Mouse (Mus musculus): ENCODE data around the gene Pi16. TPM values are rescaled to one million over a fixed set of nuclear protein-coding genes. Genes with fewer than 3 reads are reported as not detected.
"Not testable (repeated sequence)": the region's sequence is repeated elsewhere in the genome, so short reads cannot be mapped to it uniquely, and the experiment has no call there.

Gene Pi16
- polyA plus RNA-seq, 1 experiment = 0.75 TPM

DNA sequence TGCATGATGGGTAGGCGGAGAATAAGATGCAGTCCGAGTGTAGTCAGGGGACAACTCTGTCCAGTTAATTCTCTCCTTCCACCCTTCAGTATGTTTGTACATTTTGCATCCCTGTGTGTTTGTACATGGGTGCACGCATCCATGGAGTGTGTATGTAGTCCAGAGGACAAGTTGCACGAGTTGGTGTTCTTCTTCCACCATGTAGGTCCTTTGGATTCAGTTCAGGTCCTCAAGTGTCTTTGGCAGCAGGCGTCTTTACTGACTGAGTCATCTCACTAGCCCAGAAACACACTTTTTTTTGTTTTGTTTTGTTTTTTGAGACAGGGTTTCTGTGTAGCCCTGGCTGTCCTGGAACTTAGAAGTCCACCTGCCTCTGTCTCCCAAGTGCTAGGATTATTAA lies 25.8 kb downstream of the Pi16 start:
- DNase-seq = no peak
- H3K4me1 ChIP-seq (ENCODE audit: control insufficient read depth, insufficient read depth, low read length) = peaks cover 43% of the 10 kb centered on the region
- TF ChIP-seq POLR2A (IDR thresholded peaks at IDR 0.05; ENCODE audit: borderline replicate concordance, insufficient read depth, low read length) (no peak), CTCF (IDR thresholded peaks at IDR 0.05; ENCODE audit: borderline replicate concordance, insufficient read depth, low read depth, low read length) (no peak)
- no peak overlapping the region for H3K4me3 ChIP-seq (replicated peaks; ENCODE audit: insufficient read depth, low read depth, low read length)
- H3K27ac ChIP-seq (ENCODE audit: insufficient read depth, low read length) = no peak overlapping the region
- H3K27me3 ChIP-seq (ENCODE audit: control insufficient read depth, insufficient read depth, low read length) = no peaks in the 10 kb centered on the region
- WGBS = 73% methylated on average over 5 of the region's 5 CpGs

DNA sequence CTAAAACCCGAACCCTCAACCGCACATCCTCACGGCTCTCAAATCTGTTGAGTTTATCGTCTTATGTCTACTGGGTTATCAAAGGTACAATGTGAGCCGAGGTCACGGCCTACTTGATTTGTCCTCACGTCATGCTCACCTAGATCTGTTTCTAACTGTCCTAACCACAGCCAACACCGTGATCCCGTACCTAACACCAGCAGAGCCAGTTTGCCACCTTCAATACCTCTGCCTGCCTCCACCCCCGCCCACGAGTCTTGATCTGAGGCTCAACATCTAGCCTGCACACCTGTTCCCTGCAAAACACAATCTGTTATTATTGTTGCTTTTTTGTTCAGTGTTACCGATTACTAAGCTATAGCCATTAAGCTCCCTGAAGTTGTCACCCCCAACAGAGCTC lies 27.8 kb downstream of the Pi16 start:
- Histone ChIP-seq H3K4me1 (ENCODE audit: control insufficient read depth, insufficient read depth, low read length) (peaks cover 23% of the 10 kb centered on the region), H3K27me3 (ENCODE audit: control insufficient read depth, insufficient read depth, low read length) (no peaks in the 10 kb centered on the region), H3K27ac (ENCODE audit: insufficient read depth, low read length) (no peak overlapping the region), H3K4me3 (replicated peaks; ENCODE audit: insufficient read depth, low read depth, low read length) (no peak overlapping the region)
- DNase-seq = no peak
- WGBS = 86% methylated on average over 12 of the region's 12 CpGs
- TF ChIP-seq CTCF (IDR thresholded peaks at IDR 0.05; ENCODE audit: borderline replicate concordance, insufficient read depth, low read depth, low read length) = no peak
- TF ChIP-seq POLR2A (IDR thresholded peaks at IDR 0.05; ENCODE audit: borderline replicate concordance, insufficient read depth, low read length) = no peak

DNA sequence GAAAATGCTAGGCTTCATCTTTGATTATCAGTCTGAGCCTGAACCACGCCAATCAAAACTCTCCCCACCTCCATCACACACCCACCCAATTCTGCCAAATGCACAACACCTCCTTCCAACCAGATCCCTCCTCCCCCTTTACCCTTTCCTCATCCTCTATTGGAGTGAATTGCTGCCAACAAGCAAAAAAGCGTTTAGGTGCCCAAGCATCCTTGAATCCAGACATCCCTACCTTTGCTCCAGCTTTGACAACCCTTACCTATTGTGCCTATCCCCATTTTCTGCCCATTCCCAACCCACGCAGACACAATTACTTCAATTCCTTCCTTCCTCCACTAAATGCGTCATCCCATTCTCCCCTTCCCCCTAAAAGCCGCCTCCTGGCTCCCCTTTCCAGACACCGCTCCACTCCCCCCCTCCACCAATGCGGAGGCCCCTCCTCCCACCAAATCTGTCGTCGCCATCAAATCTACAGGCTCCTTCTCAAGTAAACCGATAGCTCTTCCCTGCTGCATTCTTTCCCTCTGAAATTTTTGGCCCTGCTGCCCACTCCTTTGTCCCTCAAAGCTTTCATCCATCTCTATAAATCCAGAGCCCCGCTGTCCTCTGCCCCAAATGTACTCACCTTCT lies 29.1 kb downstream of the Pi16 start:
- Histone ChIP-seq H3K27ac (ENCODE audit: insufficient read depth, low read length) (peak overlapping the region; percentile 53), H3K4me1 (ENCODE audit: control insufficient read depth, insufficient read depth, low read length) (peaks cover 16% of the 10 kb centered on the region), H3K27me3 (ENCODE audit: control insufficient read depth, insufficient read depth, low read length) (no peaks in the 10 kb centered on the region), H3K4me3 (replicated peaks; ENCODE audit: insufficient read depth, low read depth, low read length) (peak overlapping the region; percentile 91)
- DNase-seq = peak; percentile 43 to 55
- TF ChIP-seq POLR2A (IDR thresholded peaks at IDR 0.05; ENCODE audit: borderline replicate concordance, insufficient read depth, low read length) (no peak), CTCF (IDR thresholded peaks at IDR 0.05; ENCODE audit: borderline replicate concordance, insufficient read depth, low read depth, low read length) (no peak)
- WGBS = 2% methylated on average over 11 of the region's 11 CpGs

DNA sequence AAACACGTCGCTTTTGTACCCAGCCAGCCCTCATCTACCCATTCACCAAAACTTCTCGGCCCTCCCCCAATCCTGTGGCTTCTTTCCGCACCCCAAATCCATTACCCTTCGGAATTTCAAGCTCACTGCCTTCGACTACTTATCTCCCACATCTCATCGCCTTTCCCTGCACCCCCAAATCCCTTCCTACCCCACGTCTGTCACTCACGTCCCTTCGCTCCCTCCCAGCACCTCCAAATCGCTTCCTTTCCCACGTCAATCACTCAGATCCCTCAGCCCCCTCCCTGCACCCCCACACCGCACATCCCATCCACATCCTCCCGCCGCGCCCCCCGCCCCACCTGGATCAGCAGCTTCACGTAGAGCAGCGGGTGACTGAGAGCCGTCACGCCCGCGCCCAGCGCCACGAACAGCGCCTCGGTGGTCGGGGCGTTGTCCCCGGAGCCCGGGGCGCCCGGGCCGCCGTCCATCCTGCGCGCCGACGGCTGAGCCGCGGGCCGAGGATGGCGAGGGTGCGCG lies 29.7 kb downstream of the Pi16 start:
- TF ChIP-seq CTCF (IDR thresholded peaks at IDR 0.05; ENCODE audit: borderline replicate concordance, insufficient read depth, low read depth, low read length) = no peak
- TF ChIP-seq POLR2A (IDR thresholded peaks at IDR 0.05; ENCODE audit: borderline replicate concordance, insufficient read depth, low read length) = no peak
- Histone ChIP-seq H3K27ac (ENCODE audit: insufficient read depth, low read length) (peak overlapping the region; percentile 53), H3K27me3 (ENCODE audit: control insufficient read depth, insufficient read depth, low read length) (no peaks in the 10 kb centered on the region), H3K4me3 (replicated peaks; ENCODE audit: insufficient read depth, low read depth, low read length) (peak overlapping the region; percentile 91), H3K4me1 (ENCODE audit: control insufficient read depth, insufficient read depth, low read length) (peaks cover 11% of the 10 kb centered on the region)
- under 1% methylated on average over 45 of the region's 45 CpGs for WGBS
- no peak for DNase-seq

DNA sequence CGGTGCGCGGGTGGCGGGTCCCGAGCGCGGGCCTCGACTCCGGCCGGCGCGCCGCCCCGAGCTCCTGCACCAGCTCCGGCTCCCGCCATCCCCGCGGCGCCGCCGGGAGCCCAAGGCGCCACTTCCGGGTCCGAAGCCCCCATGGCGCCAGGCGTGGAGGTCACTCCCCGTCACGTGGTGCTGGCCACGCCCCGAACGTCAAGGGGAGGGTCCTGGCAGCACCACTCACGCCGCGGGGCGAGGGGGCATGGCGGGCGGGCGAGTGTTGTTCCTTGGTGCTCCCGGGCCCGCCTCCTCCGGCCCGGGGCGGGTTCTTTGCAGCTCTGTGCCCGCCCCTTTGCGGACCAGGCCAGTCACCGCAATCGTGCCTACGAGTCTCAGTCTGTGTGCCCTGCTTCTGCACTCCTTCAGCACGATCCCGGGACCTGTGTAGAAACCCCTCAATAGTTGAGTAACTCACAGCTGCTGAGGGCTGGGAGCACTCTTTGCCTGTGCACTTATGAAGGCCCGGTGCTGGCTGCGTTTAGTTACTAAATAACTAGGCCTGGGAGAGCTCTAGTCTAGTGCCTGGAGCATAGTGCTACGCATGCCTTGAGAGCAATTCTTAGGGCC lies 30.3 kb downstream of the Pi16 start, which contains the start of gene Mtch1:
Gene Mtch1 (minus strand): TSS at position 290 of the 612 bp plus-strand sequence.
- peak; percentile 97 to 98 for DNase-seq
- under 1% methylated on average over 53 of the region's 53 CpGs for WGBS
- peaks cover 7% of the 10 kb centered on the region for H3K4me1 ChIP-seq (ENCODE audit: control insufficient read depth, insufficient read depth, low read length)
- no peaks in the 10 kb centered on the region for H3K27me3 ChIP-seq (ENCODE audit: control insufficient read depth, insufficient read depth, low read length)
- peak within 1 kb of the TSS; percentile 53 for H3K27ac ChIP-seq (ENCODE audit: insufficient read depth, low read length)
- TF ChIP-seq CTCF (IDR thresholded peaks at IDR 0.05; ENCODE audit: borderline replicate concordance, insufficient read depth, low read depth, low read length) (no peak), POLR2A (IDR thresholded peaks at IDR 0.05; ENCODE audit: borderline replicate concordance, insufficient read depth, low read length) (peak; percentile 89; the same call in 1 of the 2 replicates)
- peak within 1 kb of the TSS; percentile 91 for H3K4me3 ChIP-seq (replicated peaks; ENCODE audit: insufficient read depth, low read depth, low read length)

DNA sequence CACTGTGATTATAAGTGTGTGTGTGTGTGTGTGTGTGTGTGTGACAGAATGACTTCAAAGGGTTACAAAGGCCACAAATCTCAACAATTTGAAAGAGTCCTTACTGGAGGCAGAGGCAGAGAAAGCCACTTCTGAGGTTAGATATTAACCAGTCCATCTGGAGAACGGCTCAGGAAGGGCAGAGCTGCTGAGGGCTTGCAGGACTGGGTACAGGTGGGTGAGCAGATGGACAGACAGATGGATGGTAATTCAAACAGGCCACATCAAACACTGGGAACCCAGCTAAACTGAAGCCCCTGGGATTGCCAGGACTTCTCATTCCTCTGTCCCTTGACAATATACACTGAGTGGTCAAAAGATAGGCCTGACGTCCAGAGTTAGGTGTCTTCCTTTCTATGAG lies 31.5 kb downstream of the Pi16 start:
- TF ChIP-seq POLR2A (IDR thresholded peaks at IDR 0.05; ENCODE audit: borderline replicate concordance, insufficient read depth, low read length) (no peak), CTCF (IDR thresholded peaks at IDR 0.05; ENCODE audit: borderline replicate concordance, insufficient read depth, low read depth, low read length) (no peak)
- Histone ChIP-seq H3K4me1 (ENCODE audit: control insufficient read depth, insufficient read depth, low read length) (peaks cover 7% of the 10 kb centered on the region), H3K4me3 (replicated peaks; ENCODE audit: insufficient read depth, low read depth, low read length) (no peak overlapping the region), H3K27ac (ENCODE audit: insufficient read depth, low read length) (no peak overlapping the region), H3K27me3 (ENCODE audit: control insufficient read depth, insufficient read depth, low read length) (no peaks in the 10 kb centered on the region)
- DNase-seq = peak in 1 of 2 experiments; percentile 64
- 22% methylated on average over 2 of the region's 2 CpGs for WGBS

DNA sequence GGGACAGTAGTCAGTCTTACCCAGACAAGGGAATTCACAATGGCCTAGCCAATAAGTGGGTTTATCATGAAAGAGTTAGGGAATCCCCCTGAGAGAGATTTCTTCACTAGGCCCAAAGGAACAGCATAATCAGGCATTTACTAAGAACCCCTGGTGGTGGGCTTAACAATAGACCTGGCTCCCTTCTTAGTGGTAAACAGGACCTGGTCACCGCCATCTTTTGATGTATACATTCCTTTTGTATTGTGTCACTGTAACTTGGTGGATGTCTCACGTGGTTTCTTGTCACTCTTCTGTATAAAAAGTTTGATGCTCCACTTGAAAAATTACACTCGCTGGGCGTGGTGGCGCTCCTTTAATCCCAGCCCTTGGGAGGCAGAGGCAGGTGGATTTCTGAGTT lies 33.6 kb downstream of the Pi16 start:
- H3K27me3 ChIP-seq (ENCODE audit: control insufficient read depth, insufficient read depth, low read length); H3K27ac ChIP-seq (ENCODE audit: insufficient read depth, low read length); H3K4me3 ChIP-seq (replicated peaks; ENCODE audit: insufficient read depth, low read depth, low read length); DNase-seq; H3K4me1 ChIP-seq (ENCODE audit: control insufficient read depth, insufficient read depth, low read length): not testable (repeated sequence)
- WGBS = 77% methylated on average over 5 of the region's 5 CpGs

DNA sequence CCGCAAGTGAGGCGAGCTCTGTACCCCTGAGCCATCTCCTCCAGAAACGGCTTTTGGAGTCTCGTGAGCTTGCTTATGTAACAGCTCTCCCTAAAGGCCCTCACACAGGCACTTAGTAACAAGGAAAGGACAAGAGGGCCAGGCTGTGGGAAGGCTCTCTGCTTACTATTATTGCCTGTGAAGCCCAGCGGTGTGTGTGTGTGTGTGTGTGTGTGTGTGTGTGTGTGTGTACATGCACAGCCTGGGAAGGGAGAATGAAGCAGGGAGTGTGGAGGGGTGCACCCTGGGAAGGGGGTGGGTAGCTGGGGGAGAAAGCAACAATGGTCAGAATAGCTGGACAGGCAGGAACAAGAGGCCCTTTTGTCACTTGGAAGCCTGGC lies 38.0 kb downstream of the Pi16 start:
- TF ChIP-seq CTCF (IDR thresholded peaks at IDR 0.05; ENCODE audit: borderline replicate concordance, insufficient read depth, low read depth, low read length) (no peak), POLR2A (IDR thresholded peaks at IDR 0.05; ENCODE audit: borderline replicate concordance, insufficient read depth, low read length) (no peak)
- WGBS = 49% methylated on average over 5 of the region's 5 CpGs

More for the DNA sequence above, 38.0 kb downstream of the Pi16 start:
- DNase-seq = no peak
- Histone ChIP-seq H3K27me3 (ENCODE audit: control insufficient read depth, insufficient read depth, low read length) (no peaks in the 10 kb centered on the region), H3K4me1 (ENCODE audit: control insufficient read depth, insufficient read depth, low read length) (peaks cover 17% of the 10 kb centered on the region), H3K27ac (ENCODE audit: insufficient read depth, low read length) (peak overlapping the region; percentile 25; the same call in 1 of the 2 replicates), H3K4me3 (replicated peaks; ENCODE audit: insufficient read depth, low read depth, low read length) (no peak overlapping the region)

Data from cerebellum, adult 2 months (tissue).